Mouse (Mus musculus): Measurements from ENCODE around the gene Kcnk4.

Kcnk4 gene

DNA sequence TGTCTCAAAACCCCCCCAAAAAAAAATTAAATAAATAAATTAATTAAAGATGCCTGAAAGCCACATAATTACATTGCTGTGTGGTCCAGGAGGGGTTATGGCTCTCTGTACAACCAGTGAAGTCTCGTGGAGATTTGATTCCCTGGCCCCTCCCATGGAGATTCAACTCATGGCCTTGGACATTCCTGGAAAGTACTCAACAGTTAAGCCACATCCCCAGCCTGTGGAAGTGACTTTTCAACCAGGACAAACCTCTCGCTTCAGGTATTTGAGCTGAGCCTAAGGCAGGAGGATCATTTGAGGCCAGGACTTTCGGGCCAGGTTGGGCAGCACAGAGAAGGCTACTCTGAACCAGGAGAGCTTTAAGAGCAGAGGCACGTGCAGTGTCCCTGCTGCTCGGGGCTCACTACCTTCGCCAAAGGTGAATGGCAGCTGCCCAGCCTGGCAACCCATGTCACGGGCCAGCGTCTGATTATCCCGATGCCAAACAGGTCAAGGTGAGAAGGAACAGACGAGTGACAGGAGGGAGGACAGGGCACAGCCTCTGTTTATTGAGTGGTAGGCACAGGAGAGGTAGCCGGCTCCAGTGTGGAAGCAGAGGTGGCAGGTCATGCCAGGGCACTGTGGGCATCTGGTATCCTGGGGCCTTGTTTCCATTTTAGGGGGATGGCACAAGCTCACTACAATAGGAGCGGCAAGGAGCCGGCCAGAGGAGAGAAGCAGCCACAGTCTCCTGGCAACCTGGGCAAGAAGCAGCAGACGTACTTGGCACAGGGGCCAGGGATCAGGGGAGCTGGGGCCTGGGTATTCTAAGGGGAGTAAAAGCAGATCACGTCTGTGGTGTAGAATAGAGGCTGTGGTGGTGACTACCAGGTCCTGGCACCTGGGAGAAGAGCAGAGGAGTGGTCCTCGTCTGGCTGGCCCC, 3.5 kb upstream of the Kcnk4 start:
- DNase-seq (ENCODE audit: low read depth, low spot score): no peak

- no peak for DNase-seq (ENCODE audit: low read depth, low spot score)
Observed at GRCm38 (mm10) chr19:6936299-6936698, 2.0 kb upstream of the Kcnk4 start.

DNA sequence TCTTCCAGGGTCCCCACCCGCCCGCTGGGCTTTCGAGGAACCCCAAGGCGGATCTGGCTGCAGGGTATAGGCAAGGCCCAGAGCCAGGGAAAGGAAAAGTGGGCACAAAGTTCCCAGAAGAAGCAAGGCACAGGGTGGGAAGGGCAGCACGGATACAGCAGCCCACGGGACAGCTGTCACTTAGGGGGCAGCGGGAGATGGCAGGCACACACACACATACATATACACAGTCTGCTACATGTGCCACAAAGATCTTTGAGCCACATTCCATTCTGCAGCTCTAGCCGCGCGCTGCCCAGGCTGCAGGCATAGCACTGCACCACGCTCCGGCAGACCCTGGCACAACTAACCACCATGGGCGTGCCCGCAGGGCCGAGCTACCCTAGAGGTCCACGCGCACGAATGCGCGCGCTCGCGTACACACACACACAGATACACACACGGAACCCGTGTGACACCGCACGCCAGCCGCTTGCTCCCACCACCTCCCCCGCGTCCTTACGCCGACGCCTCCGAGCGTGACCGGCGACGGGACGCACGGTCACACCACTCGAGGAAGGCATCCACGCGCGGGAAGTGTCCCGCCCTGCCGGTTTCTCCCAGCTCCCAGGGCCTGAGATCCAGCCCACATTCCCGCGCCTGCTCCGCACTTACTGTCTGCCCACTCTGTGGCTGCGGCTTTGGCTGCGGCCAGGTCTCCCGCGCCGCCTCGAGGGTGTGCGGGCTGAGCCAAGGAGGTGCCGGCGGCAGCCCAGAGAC, 700 bp downstream of the Kcnk4 start:
- DNase-seq (ENCODE audit: low read depth, low spot score): no peak

- no peak for DNase-seq (ENCODE audit: low read depth, low spot score)
Observed at GRCm38 (mm10) chr19:6933102-6933435, 1.2 kb downstream of the Kcnk4 start.

DNA sequence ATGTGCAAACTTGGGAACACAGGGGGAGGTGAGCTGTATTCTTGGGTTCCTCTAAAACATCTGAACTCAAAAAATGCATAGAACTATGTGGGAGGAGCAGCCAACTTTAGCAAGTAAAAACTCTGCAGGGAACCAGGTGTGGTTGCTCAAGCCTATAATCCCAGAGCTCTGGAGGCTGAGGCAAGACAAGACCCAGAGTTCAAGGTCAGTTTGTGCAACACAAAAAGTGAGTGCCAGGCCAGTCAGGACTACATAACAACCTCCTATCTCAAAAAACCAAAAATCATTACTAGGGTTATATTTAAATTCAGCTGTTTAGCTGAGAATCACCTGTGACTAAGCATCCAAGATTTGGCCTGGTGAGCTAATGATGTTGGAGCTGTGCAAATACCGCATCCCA, 2.3 kb downstream of the Kcnk4 start:
- no peak for DNase-seq (ENCODE audit: low read depth, low spot score)

- no peak for DNase-seq (ENCODE audit: low read depth, low spot score)
Observed at GRCm38 (mm10) chr19:6931002-6931401, 3.3 kb downstream of the Kcnk4 start.

GRCm38 (mm10) chr19:6928080-6928479, 6.2 kb downstream of the Kcnk4 start:
- DNase-seq (ENCODE audit: low read depth, low spot score): no peak

- no peak for DNase-seq (ENCODE audit: low read depth, low spot score)
Observed at GRCm38 (mm10) chr19:6926559-6927255, 7.6 kb downstream of the Kcnk4 start.

GRCm38 (mm10) chr19:6925611-6926329, 8.5 kb downstream of the Kcnk4 start:
- DNase-seq (ENCODE audit: low read depth, low spot score): no peak

- no peak for DNase-seq (ENCODE audit: low read depth, low spot score)
Observed at GRCm38 (mm10) chr19:6925307-6925573, 9.1 kb downstream of the Kcnk4 start, which contains the start of gene Catsperz. TSS of gene Catsperz (minus strand) at chr19:6925380.

DNA sequence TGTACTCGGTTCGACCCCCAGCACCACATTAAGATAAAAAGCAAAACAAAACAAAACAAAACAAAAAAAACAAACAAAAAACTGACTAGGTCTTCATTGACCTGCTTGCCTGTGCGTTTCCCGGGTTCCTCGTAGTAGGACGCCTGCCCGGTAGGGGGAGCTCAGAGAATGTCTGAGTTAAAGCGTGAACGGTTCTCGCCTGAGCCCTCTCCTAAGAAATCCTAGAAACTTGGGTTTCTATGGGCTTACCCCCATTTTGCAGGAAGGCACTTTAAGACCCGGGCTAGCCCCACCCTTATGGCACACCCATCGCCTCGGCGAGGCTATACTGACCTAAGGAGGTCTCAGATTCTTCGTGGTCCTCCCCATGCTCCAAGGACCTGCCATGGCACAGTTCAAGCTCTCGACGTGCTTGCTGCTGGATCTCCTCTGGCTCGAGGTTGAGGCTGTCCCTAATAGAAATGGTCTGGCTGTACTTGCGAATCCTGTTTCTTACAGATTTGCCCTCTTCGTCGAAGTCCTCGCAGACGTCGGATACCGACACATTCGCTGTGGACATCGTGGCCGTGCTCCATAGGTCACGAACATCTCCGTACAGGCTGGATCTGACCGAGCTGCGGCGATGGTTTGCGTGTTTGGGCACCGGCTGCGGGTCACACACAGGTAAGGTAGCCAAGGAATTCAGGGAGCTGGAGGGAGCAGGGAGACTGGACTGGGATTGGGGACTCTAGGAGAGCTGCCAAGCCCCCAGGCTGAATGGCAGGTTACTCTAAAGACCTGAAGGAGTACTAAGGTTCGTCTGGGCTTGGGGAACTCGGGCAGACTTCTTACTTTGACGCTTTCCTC, 9.6 kb downstream of the Kcnk4 start:
- DNase-seq (ENCODE audit: low read depth, low spot score): peak; percentile 68

DNA sequence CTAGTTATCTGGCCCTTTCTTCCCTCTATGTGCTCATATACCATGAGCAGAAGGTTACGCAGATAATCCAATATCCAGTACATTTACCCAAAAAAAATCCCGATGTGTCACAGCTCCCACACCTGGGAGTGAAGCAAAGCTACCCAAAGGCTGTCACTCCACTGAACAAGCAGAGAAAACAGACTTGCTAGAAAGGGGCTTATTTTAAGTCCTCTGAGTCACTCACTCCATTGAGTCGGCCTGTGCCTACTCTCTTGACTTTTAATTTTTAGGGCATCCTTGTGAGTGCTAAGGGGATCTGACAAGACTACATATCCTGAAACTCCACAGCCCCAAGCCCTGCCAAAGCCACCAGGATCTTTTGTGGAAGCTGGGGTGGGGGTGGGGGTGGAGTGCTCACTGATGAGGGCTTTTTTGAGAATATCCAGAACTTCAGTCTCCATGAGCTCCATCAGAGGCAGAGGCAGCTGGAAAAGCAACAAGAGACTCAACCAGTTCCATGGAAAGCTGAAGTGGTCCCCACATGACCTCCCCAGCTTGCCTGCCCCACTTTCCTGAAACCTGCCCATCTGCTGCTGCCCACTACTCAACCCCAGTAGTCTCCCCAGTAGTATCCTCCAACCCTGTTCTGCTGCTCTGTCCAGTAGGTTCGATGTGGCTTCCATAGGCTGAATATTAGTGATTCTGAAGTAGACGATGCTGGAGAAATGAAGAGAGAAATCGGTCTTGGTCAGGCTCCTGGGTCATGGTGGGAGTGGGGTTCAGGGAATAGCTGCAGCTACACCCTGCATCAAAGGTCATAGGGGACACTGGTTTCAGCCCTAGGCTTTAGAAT, 11.2 kb downstream of the Kcnk4 start:
- no peak for DNase-seq (ENCODE audit: low read depth, low spot score)

GRCm38 (mm10) chr19:6921647-6922567, 12.4 kb downstream of the Kcnk4 start, which contains the start of gene Esrra:
TSS of gene Esrra (minus strand) at chr19:6921813.
- DNase-seq (ENCODE audit: low read depth, low spot score): peak; percentile 100

GRCm38 (mm10) chr19:6920741-6921636, 13.3 kb downstream of the Kcnk4 start:
- DNase-seq (ENCODE audit: low read depth, low spot score): no peak

GRCm38 (mm10) chr19:6919876-6920740, 14.2 kb downstream of the Kcnk4 start:
- DNase-seq (ENCODE audit: low read depth, low spot score): no peak

DNA sequence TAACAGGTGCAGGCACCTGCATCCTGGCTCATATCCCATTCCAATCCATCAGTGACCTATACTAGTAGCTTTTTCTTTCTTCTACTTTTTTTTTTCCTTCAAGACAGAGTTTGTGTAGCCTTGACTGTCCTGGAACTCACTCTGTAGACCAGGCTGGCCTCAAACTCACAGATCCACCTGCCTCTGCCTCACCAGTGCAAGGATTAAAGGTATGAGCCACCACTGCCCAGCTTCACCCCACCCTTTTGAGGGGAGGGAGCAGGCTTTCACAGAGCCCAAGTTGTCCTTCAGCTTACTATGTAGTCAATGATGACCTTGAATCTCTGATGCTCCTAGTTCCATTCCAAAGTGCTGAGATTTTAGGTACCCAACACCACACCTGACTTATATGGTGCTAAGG, 14.9 kb downstream of the Kcnk4 start:
- no peak for DNase-seq (ENCODE audit: low read depth, low spot score)

GRCm38 (mm10) chr19:6918321-6918720, 16.0 kb downstream of the Kcnk4 start:
- no peak for DNase-seq (ENCODE audit: low read depth, low spot score)
